Mouse (Mus musculus) NIH3T3 (cell line): ENCODE results near the gene Ccdc71l.

ENCODE experiments used
- DNase-seq: peaks from one replicate; pipeline ENCODE4 v3.0.0-alpha.2; 2012; ENCODE audit warnings: low read depth

Ccdc71l gene

GRCm38 (mm10) chr12:32378528-32379295 is at the start of gene Ccdc71l:
TSS of gene Ccdc71l (plus strand) at chr12:32378704.
- peak; percentile 95 for DNase-seq

- no peak for DNase-seq
Observed at GRCm38 (mm10) chr12:32339078-32339477, 39.4 kb upstream of the Ccdc71l start.

GRCm38 (mm10) chr12:32343487-32343886 is 35.0 kb upstream of the Ccdc71l start:
- no peak for DNase-seq

GRCm38 (mm10) chr12:32346121-32346520 is 32.4 kb upstream of the Ccdc71l start:
- no peak for DNase-seq

GRCm38 (mm10) chr12:32348493-32348892 is 30.0 kb upstream of the Ccdc71l start:
- no peak for DNase-seq

GRCm38 (mm10) chr12:32351874-32352273 is 26.6 kb upstream of the Ccdc71l start:
- no peak for DNase-seq

GRCm38 (mm10) chr12:32379296-32379725 is 807 bp downstream of the Ccdc71l start:
- peak; percentile 94 for DNase-seq

- DNase-seq = no peak
Observed at GRCm38 (mm10) chr12:32379731-32380130, 1.2 kb downstream of the Ccdc71l start.

GRCm38 (mm10) chr12:32380457-32380856 is 2.0 kb downstream of the Ccdc71l start:
- no peak for DNase-seq

- DNase-seq = no peak
Observed at GRCm38 (mm10) chr12:32381011-32381410, 2.5 kb downstream of the Ccdc71l start.

- DNase-seq = peak; percentile 5
Observed at GRCm38 (mm10) chr12:32419537-32419936, 41.0 kb downstream of the Ccdc71l start.

- peak; percentile 15 for DNase-seq
Observed at GRCm38 (mm10) chr12:32427832-32428231, 49.3 kb downstream of the Ccdc71l start.

- DNase-seq = no peak
Observed at GRCm38 (mm10) chr12:32431004-32431403, 52.5 kb downstream of the Ccdc71l start.
